Mouse (Mus musculus): Measurements from ENCODE around the gene Mrgprb1. TPM values are rescaled to one million over a fixed set of nuclear protein-coding genes. Genes with fewer than 3 reads are reported as not detected.

Mrgprb1 gene
- not detected for polyA plus RNA-seq (2017; shearing (Covaris generic))

GRCm38 (mm10) chr7:48456242-48456641 is at the start of gene Mrgprb1:
Gene Mrgprb1, minus strand, starts transcription at chr7:48456342.

GRCm38 (mm10) chr7:48499221-48499620 is 43.1 kb upstream of the Mrgprb1 start, which contains the start of gene Mrgprx2:
Gene Mrgprx2, minus strand, starts transcription at chr7:48499321.

Other genes starting within 250 kb of the Mrgprb1 start
- gene Mrgprb8, start 67.8 kb downstream of the Mrgprb1 start, polyA plus RNA-seq (2017; shearing (Covaris generic)), result not detected
- gene Mrgprx2, start 43.0 kb upstream of the Mrgprb1 start, polyA plus RNA-seq (2017; shearing (Covaris generic)), result 0.14 TPM
- not detected for gene Mrgprb2, start 101.7 kb upstream of the Mrgprb1 start, polyA plus RNA-seq (2017; shearing (Covaris generic))
- gene Mrgprb3, start 187.5 kb upstream of the Mrgprb1 start, polyA plus RNA-seq (2017; shearing (Covaris generic)), result not detected